Mouse (Mus musculus) C2C12 (cell line): ENCODE results near the gene Dscam.

Experiments used
- CTCF ChIP-seq: IDR thresholded peaks from one replicate; pipeline ENCODE4 v1.5.1; 2011; ENCODE audit not compliant: control insufficient read depth, insufficient read depth, insufficient read length
- MAX ChIP-seq: IDR thresholded peaks from one replicate; pipeline ENCODE4 v1.6.1; 2011; ENCODE audit warnings: mild to moderate bottlenecking, control low read depth
- USF1 ChIP-seq: IDR thresholded peaks from one replicate; pipeline ENCODE4 v1.6.1; 2011; ENCODE audit warnings: low read depth, mild to moderate bottlenecking, control low read depth, moderate library complexity

DNA sequence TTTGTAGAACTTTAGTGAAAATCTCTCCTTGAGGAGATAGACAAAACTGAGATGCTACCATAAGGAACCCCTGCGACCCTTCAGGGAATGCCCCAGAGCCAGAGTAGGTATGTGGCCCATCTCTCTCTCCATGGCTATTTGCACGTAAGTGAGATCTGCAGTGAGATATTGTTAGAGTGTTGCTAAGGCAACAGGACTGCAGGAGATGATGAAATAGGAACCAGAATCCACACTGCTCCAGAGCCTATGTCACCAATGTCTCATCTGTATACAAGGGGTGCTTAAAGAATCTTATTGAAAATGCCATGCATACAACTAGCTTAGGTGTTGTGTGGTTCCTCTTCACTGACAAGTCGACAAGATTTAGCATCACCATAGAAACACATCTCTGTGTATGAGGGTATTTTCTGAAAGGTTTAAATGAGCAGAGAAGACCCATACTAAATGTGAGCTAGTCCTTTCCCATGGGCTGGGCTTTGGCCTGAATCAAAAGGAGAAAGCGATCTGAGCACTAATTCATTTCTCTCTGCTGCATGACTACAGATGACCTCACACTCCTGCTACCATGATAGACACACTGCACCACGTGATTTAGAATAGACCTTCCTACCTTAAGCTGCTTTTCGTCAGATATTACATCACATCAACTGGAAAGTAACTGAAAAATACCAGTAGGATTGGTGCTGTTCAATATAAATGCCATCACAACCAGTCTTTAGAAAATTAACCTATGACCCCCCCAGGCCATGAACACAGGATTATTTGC, 95.2 kb downstream of the Dscam start:
- TF ChIP-seq CTCF (no peak), MAX (no peak), USF1 (no peak)
